ENCODE assay signal across 8 mouse cellular contexts in the genomic region with DNA sequence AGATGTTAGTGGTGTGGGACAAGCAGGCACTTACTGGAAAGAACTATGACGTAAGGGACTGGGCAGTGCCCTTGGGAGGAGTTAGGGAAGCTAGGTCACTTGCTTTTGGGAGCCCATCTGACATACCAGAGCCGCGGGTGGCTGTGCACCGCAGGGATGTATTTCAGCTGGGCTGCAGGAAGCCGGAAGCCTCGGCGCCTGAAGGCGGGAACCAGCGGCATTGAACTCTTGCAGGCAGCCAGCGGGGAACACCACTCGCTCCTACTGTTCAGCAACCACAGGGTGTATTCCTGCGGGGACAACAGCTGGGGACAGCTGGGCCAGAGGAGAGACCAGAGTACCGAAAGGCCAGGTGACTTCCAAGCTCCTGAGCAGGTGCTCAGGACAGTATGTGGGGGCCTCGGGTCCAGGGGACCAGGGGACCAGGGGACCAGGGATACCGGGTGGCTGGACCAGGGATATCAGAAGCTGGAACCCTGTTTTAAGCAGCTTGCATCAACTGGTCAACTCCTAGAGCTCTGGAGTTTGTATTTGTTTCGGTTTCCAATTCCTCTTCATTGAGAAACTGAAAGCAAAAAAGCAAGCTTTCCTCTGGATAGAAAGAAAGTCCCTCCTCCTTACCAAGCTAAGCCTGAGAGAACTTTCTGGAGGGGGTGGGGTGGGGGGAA. TPM values are rescaled to one million over a fixed set of nuclear protein-coding genes. Genes with fewer than 3 reads are reported as not detected.
DNase-seq lines count a peak whose midpoint lies in the region; ATAC-seq lines count a peak whose summit lies in the region.

A gene (plus strand): TSS at position 120 of the 668 bp plus-strand sequence.

- 3% methylated on average over 15 of the region's 16 CpGs for WGBS in embryonic facial prominence, embryonic 14.5 days

- H3K4me3 ChIP-seq in embryonic facial prominence, embryonic 14.5 days (ENCODE audit: low read depth, low read length), result peak within 1 kb of the TSS; percentile 55

- H3K27ac ChIP-seq in embryonic facial prominence, embryonic 14.5 days (replicated peaks; ENCODE audit: low read depth, low read length), result 0 out of 2 replicates have a peak within 1 kb of the TSS, but pooled peaks have one; percentile 41

- H3K9ac ChIP-seq in embryonic facial prominence, embryonic 14.5 days (ENCODE audit: low read depth, low read length), result peak within 1 kb of the TSS; percentile 72

- H3K9me3 ChIP-seq in embryonic facial prominence, embryonic 14.5 days (ENCODE audit: control insufficient read depth, low read length), result no peaks in the 10 kb centered on the region

- no peaks in the 10 kb centered on the region for H3K4me1 ChIP-seq in embryonic facial prominence, embryonic 14.5 days (ENCODE audit: control insufficient read depth, insufficient read depth, low read length)

- H3K27me3 ChIP-seq in embryonic facial prominence, embryonic 14.5 days (replicated peaks; ENCODE audit: control insufficient read depth, insufficient read depth, low read length), result no peaks in the 10 kb centered on the region

- ATAC-seq in embryonic facial prominence, embryonic 14.5 days (ENCODE audit: low read depth), result peak; percentile 76

- peak within 1 kb of the TSS; percentile 82 for H3K4me2 ChIP-seq in embryonic facial prominence, embryonic 14.5 days (ENCODE audit: low read depth, low read length)

- DNase-seq in 416B (ENCODE audit: low read depth) (peak; percentile 93), liver (peak; percentile 80)
- DNase-seq in adrenal gland, postnatal 4 days (ENCODE audit: low spot score in 2 of 2), result peak; percentile 29 to 50
- DNase-seq in embryonic facial prominence, embryonic 14.5 days (ENCODE audit: low spot score), result peak; percentile 68
- peak; percentile 83 for DNase-seq in heart, adult 8-10 months (ENCODE audit: low spot score)
- DNase-seq in kidney, adult 9 months, result peak; percentile 81
- DNase-seq in monocyte, adult 2 months (ENCODE audit: low read depth in 1 of 2, low spot score in 2 of 2), result peak; percentile 26 to 41
- peak; percentile 71 to 84 for DNase-seq in spleen, postnatal 4 days (ENCODE audit: low spot score in 2 of 2)

- no peaks in the 10 kb centered on the region for H3K36me3 ChIP-seq in embryonic facial prominence, embryonic 14.5 days (ENCODE audit: control insufficient read depth, insufficient read depth, low read length)

RNA-seq across cellular contexts. Expression of the gene that starts here (rescaled TPM):
- total RNA-seq in adrenal gland, postnatal 4 days (2021), result 10 to 100 TPM; 11.6 to 16.5 TPM
- 2.4 TPM in 2 replicates for polyA plus RNA-seq in embryonic facial prominence, embryonic 14.5 days (2014; fragmentation: Nextera tagmentation; extraction: Ambion mirVana)
- 1 to 10 TPM; 1.7 to 3.4 (median 2.9) TPM for total RNA-seq in heart, adult 8-10 months (2022)

Comparison
In these comparisons a context has a peak if more than half of its experiments do, and no peak if none do; other contexts are left out.
1. Peak in every context shown above with its lines: DNase-seq, ATAC-seq, H3K4me3 ChIP-seq and H3K27ac ChIP-seq.
2. DNase-seq: peak in every context shown above with its lines; median percentile 93 in 416B; 83 in heart, adult 8-10 months; 81 in kidney, adult 9 months; 80 in liver; 78 in spleen, postnatal 4 days; 68 in embryonic facial prominence, embryonic 14.5 days; 40 in adrenal gland, postnatal 4 days; 34 in monocyte, adult 2 months.